Mouse (Mus musculus): ENCODE measurements around the gene Trappc3l.

GRCm38 (mm10) chr10:34117770-34118169 lies 80.4 kb downstream of the Trappc3l start:
- TF ChIP-seq CTCF (IDR thresholded peaks at IDR 0.05; ENCODE audit: low read depth, low read length) (no peak), POLR2A (IDR thresholded peaks at IDR 0.05; ENCODE audit: extremely low read depth, insufficient read depth, low read length) (no peak)
